Mouse (Mus musculus): ENCODE measurements around the gene Anapc4. TPM values are rescaled to one million over a fixed set of nuclear protein-coding genes. Genes with fewer than 3 reads are reported as not detected.

The Anapc4 gene
- polyA plus RNA-seq, 1 experiment from 2014 or later: 24.9 TPM

DNA sequence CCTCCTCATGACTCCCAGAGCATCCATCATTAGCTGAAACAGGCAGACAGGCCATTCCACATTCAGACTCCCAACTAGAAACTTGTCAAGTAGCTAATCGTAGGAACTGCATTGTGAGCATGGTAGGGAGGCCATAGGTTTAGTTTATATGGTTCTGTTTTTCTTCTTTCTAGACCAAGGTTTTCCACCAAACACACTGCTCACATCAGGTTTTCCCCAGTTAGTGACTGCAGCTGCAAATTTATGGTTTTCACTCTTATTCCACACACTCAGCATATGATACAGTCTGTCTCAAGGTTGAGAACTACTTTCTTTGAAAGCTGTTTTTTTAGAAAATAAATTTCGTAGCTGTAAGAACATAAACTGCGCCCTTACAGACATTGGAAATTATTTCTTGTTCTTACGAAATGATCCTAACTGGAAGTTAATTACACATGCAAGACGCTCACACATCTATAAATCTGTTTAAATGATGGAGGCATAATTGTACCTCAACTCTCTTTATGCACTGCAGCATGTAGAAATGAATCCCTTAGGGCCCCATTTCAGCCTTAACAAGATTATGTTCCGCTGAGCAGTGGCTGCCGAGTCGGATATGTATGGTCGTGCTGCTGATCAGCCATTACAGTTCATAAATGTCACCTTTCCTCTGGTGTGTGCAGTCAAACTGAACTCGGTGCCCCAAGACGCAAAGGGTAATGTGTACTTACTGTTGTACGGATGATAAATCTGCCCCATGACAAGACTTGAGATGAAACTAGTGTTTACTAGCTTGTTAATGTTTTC, 35.3 kb downstream of the Anapc4 start:
- H3K4me2 ChIP-seq: no peak overlapping the region
- 73% methylated on average over 12 of the region's 12 CpGs for WGBS (ENCODE audit: insufficient replicate concordance)
- H3K9me3 ChIP-seq (replicated peaks): no peaks in the 10 kb centered on the region
- H3K27me3 ChIP-seq: no peaks in the 10 kb centered on the region
- no peak overlapping the region for H3K27ac ChIP-seq (replicated peaks)
- H3K9ac ChIP-seq: no peak overlapping the region
- H3K4me1 ChIP-seq (replicated peaks): no peaks in the 10 kb centered on the region
- no peak overlapping the region for H3K4me3 ChIP-seq (replicated peaks)
- peaks cover 22% of the 10 kb centered on the region for H3K36me3 ChIP-seq (replicated peaks)
- no peak for ATAC-seq (ENCODE audit: insufficient read depth)

DNA sequence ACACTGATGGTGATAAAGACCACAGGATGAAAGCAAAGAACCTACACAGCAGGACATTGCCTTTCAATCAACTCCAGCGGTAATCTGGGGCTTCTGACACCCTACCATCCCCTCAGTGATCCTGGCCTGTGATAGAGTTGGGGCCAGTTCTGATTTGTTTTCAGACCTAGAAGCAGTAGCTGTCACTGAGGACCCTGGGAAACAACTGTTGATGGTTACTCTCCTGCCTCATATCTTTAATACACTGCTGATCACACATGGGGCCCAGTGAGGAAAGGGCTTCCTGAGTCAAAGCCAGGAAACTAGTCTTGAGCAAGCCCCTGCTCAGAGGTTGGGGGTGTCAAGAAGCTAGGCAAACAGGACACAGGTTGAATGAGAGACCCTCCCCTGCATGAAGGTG, 37.6 kb downstream of the Anapc4 start:
- 14% methylated on average over 1 of the region's 1 CpGs for WGBS (ENCODE audit: insufficient replicate concordance)
- no peak for ATAC-seq (ENCODE audit: insufficient read depth)

DNA sequence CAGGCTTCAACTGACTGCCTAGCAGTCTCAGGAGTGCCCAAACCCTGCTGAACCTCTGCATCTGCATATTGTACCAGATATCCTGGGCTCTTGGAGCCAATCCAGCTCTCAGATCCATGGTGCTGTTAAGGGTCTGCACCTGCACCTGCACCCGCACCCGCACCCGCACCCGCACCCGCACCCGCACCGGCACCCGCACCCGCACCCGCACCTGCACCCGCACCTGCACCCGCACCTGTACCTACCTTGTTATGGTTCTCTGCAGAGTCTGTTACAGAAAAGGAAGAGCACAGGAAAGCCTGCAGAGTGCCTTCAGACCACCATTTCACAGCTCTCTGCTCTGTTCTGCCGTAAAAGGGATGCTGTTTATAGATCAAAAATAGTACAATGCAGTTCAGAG, 38.2 kb downstream of the Anapc4 start:
- H3K9ac ChIP-seq: no peak overlapping the region
- no peak for ATAC-seq (ENCODE audit: insufficient read depth)
- H3K27ac ChIP-seq (replicated peaks): no peak overlapping the region
- H3K4me1 ChIP-seq (replicated peaks): no peaks in the 10 kb centered on the region
- 85% methylated on average over 13 of the region's 13 CpGs for WGBS (ENCODE audit: insufficient replicate concordance)
- peaks cover 9% of the 10 kb centered on the region; the same call in 1 of the 2 replicates for H3K36me3 ChIP-seq (replicated peaks)
- no peaks in the 10 kb centered on the region for H3K9me3 ChIP-seq (replicated peaks)
- no peak overlapping the region for H3K4me2 ChIP-seq
- H3K27me3 ChIP-seq: no peaks in the 10 kb centered on the region
- no peak overlapping the region for H3K4me3 ChIP-seq (replicated peaks)

More for the DNA sequence above, 37.6 kb downstream of the Anapc4 start:
- Histone ChIP-seq H3K4me1 (replicated peaks) (no peaks in the 10 kb centered on the region), H3K9me3 (replicated peaks) (no peaks in the 10 kb centered on the region), H3K27ac (replicated peaks) (no peak overlapping the region), H3K4me3 (replicated peaks) (no peak overlapping the region), H3K4me2 (no peak overlapping the region), H3K36me3 (replicated peaks) (peaks cover 13% of the 10 kb centered on the region), H3K9ac (no peak overlapping the region), H3K27me3 (no peaks in the 10 kb centered on the region)

DNA sequence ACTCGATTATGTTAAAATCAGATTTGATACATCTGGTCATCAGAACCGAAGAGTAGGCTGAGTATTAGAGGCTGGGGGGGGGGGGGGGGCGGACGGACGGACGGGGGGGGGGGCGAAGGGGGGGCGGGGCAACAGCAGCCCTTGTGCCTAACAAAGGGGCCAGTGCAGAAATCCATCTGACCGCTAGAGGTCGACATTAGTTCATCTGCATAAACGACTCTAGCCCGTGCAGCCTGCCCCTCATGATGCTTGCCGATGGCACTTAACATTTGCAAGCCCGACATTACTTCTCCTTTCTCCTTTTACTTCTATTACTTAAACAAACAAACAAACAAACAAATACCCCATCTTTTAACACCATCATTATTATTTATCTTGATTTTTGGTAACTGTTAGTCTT, 45.0 kb downstream of the Anapc4 start:
- Histone ChIP-seq H3K9me3 (replicated peaks) (no peaks in the 10 kb centered on the region), H3K4me3 (replicated peaks) (no peak overlapping the region), H3K4me2 (no peak overlapping the region), H3K4me1 (replicated peaks) (no peaks in the 10 kb centered on the region), H3K27ac (replicated peaks) (no peak overlapping the region), H3K9ac (no peak overlapping the region), H3K36me3 (replicated peaks) (no peaks in the 10 kb centered on the region), H3K27me3 (peaks cover 5% of the 10 kb centered on the region; the same call in 1 of the 2 replicates)
- ATAC-seq (ENCODE audit: insufficient read depth): no peak
- 4% methylated on average over 12 of the region's 14 CpGs for WGBS (ENCODE audit: insufficient replicate concordance)

DNA sequence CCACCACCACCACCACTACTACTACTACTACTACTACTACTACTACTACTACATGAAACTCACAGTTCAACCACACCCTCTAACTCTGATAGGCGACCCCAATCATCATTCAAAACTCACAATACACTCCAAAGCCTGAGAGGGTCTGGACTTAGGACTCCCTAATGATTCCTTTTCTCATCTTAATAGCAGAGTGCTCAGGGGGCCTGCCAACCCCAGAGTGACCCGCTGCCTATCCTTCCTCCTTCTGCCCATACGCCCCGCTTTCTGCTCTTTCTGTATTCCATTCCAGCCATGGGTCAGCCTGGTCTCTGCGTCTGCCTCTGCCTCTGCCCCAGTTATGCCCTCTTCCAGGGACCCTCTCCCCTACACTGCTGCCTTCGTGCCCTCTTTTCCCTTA, 46.1 kb downstream of the Anapc4 start:
- Histone ChIP-seq H3K27me3 (peaks cover 5% of the 10 kb centered on the region; the same call in 1 of the 2 replicates), H3K4me3 (replicated peaks) (no peak overlapping the region), H3K9me3 (replicated peaks) (no peaks in the 10 kb centered on the region), H3K4me2 (no peak overlapping the region), H3K36me3 (replicated peaks) (no peaks in the 10 kb centered on the region), H3K27ac (replicated peaks) (no peak overlapping the region), H3K9ac (no peak overlapping the region), H3K4me1 (replicated peaks) (no peaks in the 10 kb centered on the region)
- no peak for ATAC-seq (ENCODE audit: insufficient read depth)
- 63% methylated on average over 6 of the region's 6 CpGs for WGBS (ENCODE audit: insufficient replicate concordance)

DNA sequence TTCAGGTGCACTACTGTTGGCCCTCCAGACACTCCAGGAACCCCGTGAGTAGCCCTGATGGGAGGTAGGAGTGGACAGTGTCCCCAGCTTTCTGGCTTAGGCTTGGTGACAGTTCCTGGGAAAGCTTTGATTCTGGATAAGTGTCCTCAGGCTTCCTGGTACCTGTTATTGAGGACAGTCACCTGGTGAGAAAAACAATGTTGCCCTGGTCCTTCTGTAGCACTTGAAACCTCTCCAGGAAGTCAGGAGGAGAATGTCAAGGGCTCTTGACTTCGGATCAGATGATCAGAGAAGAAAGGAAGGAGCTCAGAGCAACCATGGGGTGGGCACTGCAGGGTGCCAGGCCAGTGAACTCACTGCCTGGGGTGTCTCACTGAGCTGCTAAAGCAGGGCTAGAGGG, 48.6 kb downstream of the Anapc4 start:
- Histone ChIP-seq H3K27ac (replicated peaks) (no peak overlapping the region), H3K36me3 (replicated peaks) (no peaks in the 10 kb centered on the region), H3K4me1 (replicated peaks) (no peaks in the 10 kb centered on the region), H3K4me3 (replicated peaks) (no peak overlapping the region), H3K9me3 (replicated peaks) (no peaks in the 10 kb centered on the region), H3K9ac (no peak overlapping the region), H3K27me3 (peaks cover 5% of the 10 kb centered on the region; the same call in 1 of the 2 replicates), H3K4me2 (no peak overlapping the region)
- 28% methylated on average over 2 of the region's 2 CpGs for WGBS (ENCODE audit: insufficient replicate concordance)
- no peak for ATAC-seq (ENCODE audit: insufficient read depth)

DNA sequence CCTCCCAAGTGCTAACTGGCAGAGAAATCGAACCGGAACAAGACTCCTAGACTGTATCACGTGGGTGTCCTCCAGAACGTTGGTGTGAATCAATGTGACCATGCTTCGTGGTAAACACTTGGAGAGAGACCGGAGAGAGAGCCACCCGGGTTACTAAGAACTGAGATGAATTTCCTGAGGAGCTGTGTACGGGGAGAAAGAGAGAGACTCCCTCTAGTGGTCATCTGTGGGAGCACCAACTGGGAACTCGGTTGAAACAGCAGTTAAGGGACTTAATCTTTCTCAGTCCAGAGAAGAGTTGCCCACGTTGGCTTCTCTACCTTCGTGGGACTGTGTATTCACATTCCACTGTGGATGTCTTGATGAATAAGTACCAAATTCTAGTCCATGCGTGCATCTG, 53.3 kb downstream of the Anapc4 start:
- H3K27ac ChIP-seq (replicated peaks): no peak overlapping the region
- 31% methylated on average over 12 of the region's 12 CpGs for WGBS (ENCODE audit: insufficient replicate concordance)

DNA sequence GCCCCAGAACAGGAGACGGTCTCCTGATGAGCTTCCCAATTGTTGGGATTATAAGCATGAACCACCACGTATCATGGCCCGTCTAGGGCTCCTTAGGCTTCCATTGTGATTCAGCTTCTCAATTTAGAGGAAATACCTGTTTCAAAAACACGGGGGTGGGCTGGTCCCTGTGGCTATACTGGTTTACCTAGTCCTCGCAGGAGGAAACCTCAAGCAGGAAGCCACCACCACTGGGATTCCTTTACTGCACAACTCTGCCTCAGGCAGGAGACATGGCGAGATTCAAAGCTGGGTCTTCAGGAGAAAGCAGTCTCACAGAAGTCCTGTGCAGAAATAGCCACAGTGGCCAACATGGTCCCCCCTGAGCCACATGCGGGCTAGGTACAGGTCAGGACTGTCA, 56.1 kb downstream of the Anapc4 start:
- no peak overlapping the region for H3K4me3 ChIP-seq (replicated peaks)
- no peak overlapping the region for H3K4me2 ChIP-seq
- H3K4me1 ChIP-seq (replicated peaks): no peaks in the 10 kb centered on the region; the same call in 1 of the 2 replicates
- H3K36me3 ChIP-seq (replicated peaks): no peaks in the 10 kb centered on the region
- H3K27me3 ChIP-seq: no peaks in the 10 kb centered on the region
- H3K9me3 ChIP-seq (replicated peaks): no peaks in the 10 kb centered on the region
- no peak overlapping the region for H3K9ac ChIP-seq
- no peak for ATAC-seq (ENCODE audit: insufficient read depth)
- no peak overlapping the region for H3K27ac ChIP-seq (replicated peaks)
- 38% methylated on average over 7 of the region's 7 CpGs for WGBS (ENCODE audit: insufficient replicate concordance)

More for the DNA sequence above, 53.3 kb downstream of the Anapc4 start:
- Histone ChIP-seq H3K9me3 (replicated peaks) (no peaks in the 10 kb centered on the region), H3K36me3 (replicated peaks) (no peaks in the 10 kb centered on the region), H3K4me2 (no peak overlapping the region), H3K4me1 (replicated peaks) (no peaks in the 10 kb centered on the region; the same call in 1 of the 2 replicates), H3K4me3 (replicated peaks) (no peak overlapping the region), H3K9ac (no peak overlapping the region), H3K27me3 (no peaks in the 10 kb centered on the region)
- ATAC-seq (ENCODE audit: insufficient read depth): no peak

DNA sequence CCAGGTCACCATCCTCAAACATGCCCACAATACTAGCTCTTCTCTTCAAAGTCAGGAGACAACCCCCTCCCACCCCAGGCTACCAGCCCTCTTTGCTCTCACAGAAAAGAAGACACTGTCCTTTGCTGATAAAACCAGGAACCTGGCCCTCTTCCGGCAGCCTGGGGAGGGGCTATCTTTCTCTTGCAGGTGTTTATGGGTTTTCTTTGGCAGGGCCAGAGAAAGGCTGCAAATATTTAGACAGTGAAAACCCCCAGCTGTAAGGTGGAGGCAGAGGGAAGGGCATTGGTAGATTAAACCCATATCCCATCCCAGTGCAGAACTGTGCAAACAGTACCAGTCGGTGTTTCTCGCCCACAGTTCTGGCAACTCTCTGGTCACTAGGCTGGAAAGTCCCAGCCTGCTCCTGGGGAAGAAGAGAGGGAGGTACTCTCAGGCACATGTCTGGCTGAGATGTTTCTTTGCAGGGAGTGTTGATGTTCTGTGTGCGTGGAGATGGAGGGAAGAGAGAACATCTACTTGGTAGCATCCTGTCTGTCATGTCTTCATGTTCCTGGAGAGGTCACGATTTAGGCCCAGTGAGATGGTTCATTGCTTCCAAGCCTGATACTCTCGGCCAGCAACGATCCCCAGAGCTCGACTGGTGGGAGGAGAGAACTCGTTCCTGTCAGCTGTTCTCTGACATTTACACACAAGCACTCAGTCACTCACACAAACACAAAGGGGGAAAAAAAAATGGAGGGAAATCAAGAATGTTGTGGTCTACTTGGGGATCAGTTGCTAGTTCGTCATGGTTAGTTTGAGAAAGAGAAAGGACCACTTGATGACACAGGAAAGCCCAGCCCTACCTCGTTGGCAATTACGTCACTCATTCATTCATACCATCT, 58.4 kb downstream of the Anapc4 start:
- Histone ChIP-seq H3K9ac (no peak overlapping the region), H3K9me3 (replicated peaks) (no peaks in the 10 kb centered on the region), H3K4me2 (no peak overlapping the region), H3K36me3 (replicated peaks) (no peaks in the 10 kb centered on the region), H3K27ac (replicated peaks) (no peak overlapping the region), H3K27me3 (no peaks in the 10 kb centered on the region), H3K4me1 (replicated peaks) (no peaks in the 10 kb centered on the region; the same call in 1 of the 2 replicates), H3K4me3 (replicated peaks) (no peak overlapping the region)
- no peak for ATAC-seq (ENCODE audit: insufficient read depth)
- WGBS (ENCODE audit: insufficient replicate concordance): 41% methylated on average over 12 of the region's 12 CpGs

DNA sequence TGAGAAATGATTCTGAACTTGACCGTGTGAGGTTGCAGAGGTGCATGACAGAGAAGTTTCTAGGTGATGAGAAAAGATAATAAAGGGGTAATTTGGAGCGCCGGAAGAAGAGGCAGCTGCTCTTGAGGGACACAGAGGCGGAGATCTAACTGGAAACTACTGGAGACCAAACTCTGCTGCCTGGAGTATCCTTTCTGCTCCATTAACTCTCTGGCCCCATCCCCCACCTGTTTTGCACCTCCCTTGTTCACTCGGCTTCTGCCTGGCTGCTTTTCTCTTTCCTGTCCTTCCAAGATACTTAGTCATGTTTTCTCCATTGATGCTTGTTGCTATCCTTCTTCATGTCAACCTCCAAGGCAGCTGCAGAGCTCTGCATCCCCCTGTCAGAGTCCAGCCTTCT, 60.1 kb downstream of the Anapc4 start:
- Histone ChIP-seq H3K4me1 (replicated peaks) (no peaks in the 10 kb centered on the region; the same call in 1 of the 2 replicates), H3K27me3 (no peaks in the 10 kb centered on the region), H3K4me3 (replicated peaks) (no peak overlapping the region), H3K9me3 (replicated peaks) (no peaks in the 10 kb centered on the region), H3K27ac (replicated peaks) (no peak overlapping the region), H3K4me2 (no peak overlapping the region), H3K9ac (no peak overlapping the region), H3K36me3 (replicated peaks) (no peaks in the 10 kb centered on the region)
- no peak for ATAC-seq (ENCODE audit: insufficient read depth)
- 75% methylated on average over 5 of the region's 5 CpGs for WGBS (ENCODE audit: insufficient replicate concordance)

DNA sequence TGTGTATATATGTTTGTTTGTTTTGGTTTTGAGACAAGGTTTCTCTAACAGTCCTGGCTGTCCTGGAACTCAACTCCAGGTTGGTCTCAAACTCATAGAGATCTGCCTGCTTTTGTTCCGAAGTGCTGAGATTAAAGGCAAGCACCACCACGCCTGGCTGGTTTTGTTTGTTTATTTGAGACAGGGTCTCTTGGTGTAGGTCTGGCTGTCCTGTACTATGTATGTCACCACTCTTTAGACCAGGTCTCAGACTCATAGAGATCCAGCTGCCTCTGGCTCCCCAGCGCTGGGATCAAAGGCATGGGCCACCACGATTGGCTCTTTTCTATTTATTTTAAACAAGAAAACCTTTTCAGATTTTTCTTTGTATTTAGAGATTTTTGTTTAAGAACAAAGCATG, 70.4 kb downstream of the Anapc4 start:
- Histone ChIP-seq H3K9ac (no peak overlapping the region), H3K27me3 (no peaks in the 10 kb centered on the region), H3K9me3 (replicated peaks) (no peaks in the 10 kb centered on the region), H3K4me1 (replicated peaks) (no peaks in the 10 kb centered on the region; the same call in 1 of the 2 replicates), H3K4me3 (replicated peaks) (no peak overlapping the region), H3K36me3 (replicated peaks) (no peaks in the 10 kb centered on the region), H3K27ac (replicated peaks) (no peak overlapping the region), H3K4me2 (no peak overlapping the region)
- WGBS (ENCODE audit: insufficient replicate concordance): 34% methylated on average over 4 of the region's 4 CpGs
- no peak for ATAC-seq (ENCODE audit: insufficient read depth)
